Mouse (Mus musculus): ENCODE measurements at regions not wholly inside any gene's neighbourhood (a gene's known extent, or its start where the extent isn't known, plus 50 kb on each side); places are given as distances from the start of the nearest gene placed in this dataset.

DNA sequence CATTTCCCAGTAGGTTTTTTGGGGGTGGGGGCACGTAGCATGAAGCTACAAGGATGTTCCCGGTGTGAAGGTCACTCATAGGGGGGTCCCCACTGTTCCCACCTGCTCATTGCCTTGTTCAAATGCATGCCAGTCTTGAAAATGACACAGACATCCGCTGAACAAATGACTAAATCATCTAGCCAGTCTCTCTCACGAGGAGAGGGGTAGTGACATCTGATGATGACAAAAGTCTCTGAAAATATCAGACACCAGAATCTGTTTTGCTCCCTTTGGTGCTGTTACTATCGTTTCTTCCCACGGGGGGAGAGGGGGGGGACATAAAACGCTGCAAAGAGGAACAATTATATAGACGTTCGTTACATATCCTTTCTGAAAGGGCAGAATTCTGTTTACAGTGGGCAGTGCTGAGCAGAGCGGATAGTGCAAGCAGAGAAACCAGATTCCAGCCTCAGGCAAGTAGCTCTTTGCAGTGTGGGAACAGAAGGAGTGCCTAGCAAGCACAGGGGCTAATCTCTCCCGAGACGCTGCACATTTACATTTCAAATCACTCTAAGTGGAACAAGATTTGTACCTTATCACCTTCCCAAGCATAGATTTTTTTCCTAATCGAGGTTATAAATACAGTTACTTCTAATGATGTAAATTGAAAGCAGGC lies 234.7 kb upstream of the Slc7a11 start:
- no peaks in the 10 kb centered on the region for H3K4me1 ChIP-seq (ENCODE audit: control insufficient read depth, insufficient read depth, low read length)
- H3K27me3 ChIP-seq (replicated peaks; ENCODE audit: control insufficient read depth, insufficient read depth, low read length): no peaks in the 10 kb centered on the region
- TF ChIP-seq POLR2A (IDR thresholded peaks at IDR 0.05; ENCODE audit: low read depth, low read length) (no peak), CTCF (conservative IDR thresholded peaks at IDR 0.05; ENCODE audit: insufficient read depth, insufficient read length, low read depth, low read length) (no peak)
- no peaks in the 10 kb centered on the region for H3K36me3 ChIP-seq (ENCODE audit: control insufficient read depth, insufficient read depth, low read length)
- DNase-seq: no peak
- WGBS: 56% methylated on average over 13 of the region's 13 CpGs
- H3K27ac ChIP-seq (ENCODE audit: insufficient read depth, low read depth, low read length): no peak overlapping the region
- no peak overlapping the region for H3K4me3 ChIP-seq (ENCODE audit: insufficient read depth, low read depth, low read length)

DNA sequence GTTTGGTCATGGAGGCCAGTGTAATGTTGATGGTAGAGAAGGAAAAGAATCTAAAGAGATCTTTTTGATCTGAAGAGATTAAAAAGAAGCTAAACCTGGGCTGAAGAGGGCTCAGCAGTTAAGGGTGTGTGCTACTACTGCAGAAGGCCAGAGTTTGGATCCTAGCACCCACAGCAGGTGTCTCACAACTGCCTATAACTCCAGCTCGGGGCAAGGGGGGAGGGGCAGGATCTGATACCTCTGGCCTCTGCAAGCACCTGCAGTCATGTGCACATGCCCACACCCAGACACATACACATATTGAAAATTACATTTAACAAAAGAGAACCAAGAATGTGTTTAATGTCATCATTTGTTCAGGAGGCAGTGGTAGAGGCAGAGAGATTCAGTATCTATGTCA lies 232.4 kb upstream of the Slc7a11 start:
- no peak overlapping the region for H3K27ac ChIP-seq (ENCODE audit: insufficient read depth, low read depth, low read length)

DNA sequence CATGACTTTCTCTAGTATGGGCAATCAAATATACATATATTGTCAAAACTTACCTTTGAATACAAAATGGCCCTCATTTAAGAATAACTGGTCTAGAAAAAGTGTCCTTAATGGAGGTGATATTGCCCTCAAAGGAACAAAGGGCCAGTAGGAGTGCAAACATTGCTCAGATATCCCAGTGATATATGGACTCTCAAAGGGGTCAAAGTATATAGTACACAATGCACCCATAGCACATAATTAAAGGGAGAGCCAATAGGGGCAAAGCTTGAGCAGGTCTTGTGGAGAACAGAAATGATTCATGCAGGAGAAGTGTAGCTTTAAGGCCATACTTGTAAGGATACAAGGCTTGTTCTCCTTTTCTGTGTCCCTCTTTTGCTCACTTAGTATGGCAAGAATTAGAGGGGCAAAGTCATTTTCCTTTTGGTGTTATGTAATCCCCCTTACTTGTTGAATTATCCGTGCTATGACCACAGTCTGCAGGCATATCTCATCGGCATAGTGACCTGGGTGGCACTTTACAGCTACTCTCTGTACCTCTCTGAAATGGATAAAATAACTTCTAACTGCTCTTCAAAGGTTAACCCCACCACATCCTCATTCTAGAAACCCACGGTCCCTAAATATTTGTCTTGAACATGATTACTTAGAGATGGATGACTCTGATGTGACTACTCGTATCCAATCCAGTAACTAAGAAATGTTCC lies 231.6 kb upstream of the Slc7a11 start:
- Histone ChIP-seq H3K27me3 (replicated peaks; ENCODE audit: control insufficient read depth, insufficient read depth, low read length) (no peaks in the 10 kb centered on the region), H3K27ac (ENCODE audit: insufficient read depth, low read depth, low read length) (no peak overlapping the region), H3K4me1 (ENCODE audit: control insufficient read depth, insufficient read depth, low read length) (no peaks in the 10 kb centered on the region), H3K4me3 (ENCODE audit: insufficient read depth, low read depth, low read length) (no peak overlapping the region), H3K36me3 (ENCODE audit: control insufficient read depth, insufficient read depth, low read length) (no peaks in the 10 kb centered on the region)
- no peak for TF ChIP-seq CTCF (conservative IDR thresholded peaks at IDR 0.05; ENCODE audit: insufficient read depth, insufficient read length, low read depth, low read length)
- no peak for TF ChIP-seq POLR2A (IDR thresholded peaks at IDR 0.05; ENCODE audit: low read depth, low read length)
- WGBS: 86% methylated on average over 4 of the region's 4 CpGs
- DNase-seq: no peak

More for the DNA sequence above, 232.4 kb upstream of the Slc7a11 start:
- no peaks in the 10 kb centered on the region for H3K27me3 ChIP-seq (replicated peaks; ENCODE audit: control insufficient read depth, insufficient read depth, low read length)
- no peak for DNase-seq
- 72% methylated on average over 1 of the region's 1 CpGs for WGBS
- no peak for TF ChIP-seq POLR2A (IDR thresholded peaks at IDR 0.05; ENCODE audit: low read depth, low read length)
- no peak for TF ChIP-seq CTCF (conservative IDR thresholded peaks at IDR 0.05; ENCODE audit: insufficient read depth, insufficient read length, low read depth, low read length)
- H3K4me1 ChIP-seq (ENCODE audit: control insufficient read depth, insufficient read depth, low read length): no peaks in the 10 kb centered on the region
- H3K36me3 ChIP-seq (ENCODE audit: control insufficient read depth, insufficient read depth, low read length): no peaks in the 10 kb centered on the region
- H3K4me3 ChIP-seq (ENCODE audit: insufficient read depth, low read depth, low read length): no peak overlapping the region

DNA sequence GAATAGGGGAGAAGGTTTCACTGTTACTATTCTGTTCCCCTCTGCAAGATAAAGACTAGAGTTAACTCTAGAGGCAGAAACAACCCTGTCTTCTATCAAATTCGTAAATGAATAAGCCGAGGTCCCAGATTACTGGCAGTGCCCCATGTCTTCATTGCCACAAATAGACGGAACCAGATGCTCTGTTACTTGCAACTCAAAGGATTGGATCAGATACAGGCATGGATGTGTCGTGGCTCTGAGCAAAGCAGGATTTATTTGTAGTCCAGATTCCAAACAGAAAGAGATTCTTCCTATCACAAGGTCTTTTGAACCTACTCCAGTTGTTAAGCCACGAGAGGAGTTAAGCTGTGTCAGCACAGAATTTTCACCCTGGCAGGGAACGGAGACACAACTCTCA lies 221.9 kb upstream of the Slc7a11 start:
- no peak for DNase-seq
- Histone ChIP-seq H3K27me3 (replicated peaks; ENCODE audit: control insufficient read depth, insufficient read depth, low read length) (no peaks in the 10 kb centered on the region), H3K36me3 (ENCODE audit: control insufficient read depth, insufficient read depth, low read length) (no peaks in the 10 kb centered on the region), H3K4me1 (ENCODE audit: control insufficient read depth, insufficient read depth, low read length) (no peaks in the 10 kb centered on the region), H3K4me3 (ENCODE audit: insufficient read depth, low read depth, low read length) (no peak overlapping the region), H3K27ac (ENCODE audit: insufficient read depth, low read depth, low read length) (no peak overlapping the region)
- 65% methylated on average over 6 of the region's 6 CpGs for WGBS
- TF ChIP-seq POLR2A (IDR thresholded peaks at IDR 0.05; ENCODE audit: low read depth, low read length): no peak
- no peak for TF ChIP-seq CTCF (conservative IDR thresholded peaks at IDR 0.05; ENCODE audit: insufficient read depth, insufficient read length, low read depth, low read length)

GRCm38 (mm10) chr3:50660966-50661365 lies 217.6 kb upstream of the Slc7a11 start:
- Histone ChIP-seq H3K27ac (ENCODE audit: insufficient read depth, low read depth, low read length) (no peak overlapping the region), H3K4me3 (ENCODE audit: insufficient read depth, low read depth, low read length) (no peak overlapping the region), H3K27me3 (replicated peaks; ENCODE audit: control insufficient read depth, insufficient read depth, low read length) (no peaks in the 10 kb centered on the region), H3K4me1 (ENCODE audit: control insufficient read depth, insufficient read depth, low read length) (no peaks in the 10 kb centered on the region), H3K36me3 (ENCODE audit: control insufficient read depth, insufficient read depth, low read length) (no peaks in the 10 kb centered on the region)
- 75% methylated on average over 7 of the region's 7 CpGs for WGBS
- no peak for DNase-seq
- TF ChIP-seq CTCF (conservative IDR thresholded peaks at IDR 0.05; ENCODE audit: insufficient read depth, insufficient read length, low read depth, low read length): no peak
- TF ChIP-seq POLR2A (IDR thresholded peaks at IDR 0.05; ENCODE audit: low read depth, low read length): no peak

GRCm38 (mm10) chr3:50660566-50660965 lies 217.2 kb upstream of the Slc7a11 start:
- Histone ChIP-seq H3K4me3 (ENCODE audit: insufficient read depth, low read depth, low read length) (no peak overlapping the region), H3K27me3 (replicated peaks; ENCODE audit: control insufficient read depth, insufficient read depth, low read length) (no peaks in the 10 kb centered on the region), H3K4me1 (ENCODE audit: control insufficient read depth, insufficient read depth, low read length) (no peaks in the 10 kb centered on the region), H3K27ac (ENCODE audit: insufficient read depth, low read depth, low read length) (no peak overlapping the region), H3K36me3 (ENCODE audit: control insufficient read depth, insufficient read depth, low read length) (no peaks in the 10 kb centered on the region)
- 90% methylated on average over 3 of the region's 3 CpGs for WGBS
- no peak for TF ChIP-seq CTCF (conservative IDR thresholded peaks at IDR 0.05; ENCODE audit: insufficient read depth, insufficient read length, low read depth, low read length)
- no peak for TF ChIP-seq POLR2A (IDR thresholded peaks at IDR 0.05; ENCODE audit: low read depth, low read length)
- no peak for DNase-seq

DNA sequence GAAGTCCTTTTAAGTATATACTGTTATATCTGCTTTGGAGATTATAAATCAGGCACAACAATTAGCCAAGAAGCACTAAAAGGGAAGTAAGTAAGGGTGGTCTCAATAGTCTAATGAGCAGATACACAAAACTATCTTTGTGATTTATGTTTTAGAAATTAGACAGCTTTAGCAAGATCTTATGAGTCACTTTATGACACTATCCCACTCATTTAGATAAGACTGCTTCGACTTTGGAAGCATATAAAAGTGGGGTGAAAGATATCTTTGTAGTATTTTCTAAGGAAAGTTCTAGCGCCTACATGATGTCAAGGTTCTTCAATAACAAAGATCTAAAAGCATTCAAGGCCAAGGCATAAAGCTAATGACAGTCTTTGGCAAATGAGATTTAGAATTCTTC lies 214.5 kb upstream of the Slc7a11 start:
- WGBS: 79% methylated on average over 2 of the region's 2 CpGs
- no peak overlapping the region for H3K27ac ChIP-seq (ENCODE audit: insufficient read depth, low read depth, low read length)
- TF ChIP-seq CTCF (conservative IDR thresholded peaks at IDR 0.05; ENCODE audit: insufficient read depth, insufficient read length, low read depth, low read length) (no peak), POLR2A (IDR thresholded peaks at IDR 0.05; ENCODE audit: low read depth, low read length) (no peak)
- H3K4me1 ChIP-seq (ENCODE audit: control insufficient read depth, insufficient read depth, low read length): no peaks in the 10 kb centered on the region
- no peak overlapping the region for H3K4me3 ChIP-seq (ENCODE audit: insufficient read depth, low read depth, low read length)
- no peaks in the 10 kb centered on the region for H3K27me3 ChIP-seq (replicated peaks; ENCODE audit: control insufficient read depth, insufficient read depth, low read length)
- no peak for DNase-seq
- H3K36me3 ChIP-seq (ENCODE audit: control insufficient read depth, insufficient read depth, low read length): no peaks in the 10 kb centered on the region
